Mouse (Mus musculus) heart, embryonic 14.5 days (tissue): ENCODE measurements around the gene Dok5. TPM values are rescaled to one million over a fixed set of nuclear protein-coding genes. Genes with fewer than 3 reads are reported as not detected.
A peak's percentile ranks its signal among the peaks of the same experiment; 100 is the strongest.

Experiments used
- ATAC-seq: fragments of 200-750 bp; cut with Nextera tagmentation; 2 replicates; pipeline ENCODE4 v1.8.0; 2017; ENCODE audit warnings: low read depth, moderate TSS enrichment; ENCODE audit not compliant: insufficient number of reproducible peaks, insufficient read depth, low FRiP score
- H3K27ac ChIP-seq, 2 experiments: fragments of 200-500 bp in 1 of 2; fragments of 300-500 bp in 1 of 2; sonication (generic) in 1 of 2; replicated peaks in 1 of 2; 2 replicates each; pipeline ENCODE4 v1.5.1; 2012 to 2014; ENCODE audit warnings: low read depth in 2 of 2, low read length in 2 of 2, control low read depth in 1 of 2, mild to moderate bottlenecking in 1 of 2, mixed read lengths in 1 of 2; ENCODE audit not compliant: control insufficient read depth in 1 of 2, insufficient read depth in 1 of 2
- H3K27me3 ChIP-seq: fragments of 300-500 bp; sonication (generic); 2 replicates; pipeline ENCODE4 v1.6.1; 2014; ENCODE audit warnings: mild to moderate bottlenecking, low read length, control low read depth; ENCODE audit not compliant: control insufficient read depth, insufficient read depth
- H3K36me3 ChIP-seq: fragments of 300-500 bp; sonication (generic); 2 replicates; pipeline ENCODE4 v1.6.1; 2014; ENCODE audit warnings: mild to moderate bottlenecking, control low read depth, low read length, mixed read lengths; ENCODE audit not compliant: control insufficient read depth, insufficient read depth
- H3K4me1 ChIP-seq, 2 experiments: fragments of 200-500 bp in 1 of 2; fragments of 300-500 bp in 1 of 2; sonication (generic) in 1 of 2; 2 replicates each; pipeline ENCODE4 v1.6.1; 2012 to 2014; ENCODE audit warnings: low read length in 2 of 2, control low read depth in 1 of 2, mixed read lengths in 1 of 2; ENCODE audit not compliant: control insufficient read depth in 2 of 2, insufficient read depth in 2 of 2
- H3K4me2 ChIP-seq: fragments of 300-500 bp; sonication (generic); 2 replicates; pipeline ENCODE4 v1.6.1; 2014; ENCODE audit warnings: mild to moderate bottlenecking, low read length
- H3K4me3 ChIP-seq, 2 experiments: fragments of 200-500 bp in 1 of 2; fragments of 300-500 bp in 1 of 2; sonication (generic) in 1 of 2; 2 replicates each; pipeline ENCODE4 v1.5.1; 2012 to 2014; ENCODE audit warnings: low read length in 2 of 2, mild to moderate bottlenecking in 2 of 2, control low read depth in 1 of 2, low read depth in 1 of 2, moderate library complexity in 1 of 2; ENCODE audit not compliant: control insufficient read depth in 1 of 2, insufficient read depth in 1 of 2
- H3K9ac ChIP-seq: fragments of 300-500 bp; sonication (generic); 2 replicates; pipeline ENCODE4 v1.6.1; 2014; ENCODE audit warnings: mild to moderate bottlenecking, low read length
- H3K9me3 ChIP-seq: fragments of 300-500 bp; sonication (generic); 2 replicates; pipeline ENCODE4 v1.6.1; 2016; ENCODE audit warnings: low read length, control low read depth; ENCODE audit not compliant: control insufficient read depth
- WGBS: fragments of 180-500 bp; shearing (Covaris S2); extraction: QIAGEN DNeasy Blood & Tissue Kit; methylation state at CpG from one replicate; pipeline ENCODE4 v1.1.7; 2014; 5-methylcytosine and 5-hydroxymethylcytosine counted together
- polyA plus RNA-seq: library from polyadenylated mRNA; unstranded; fragments of >200 nt; fragmentation: Nextera tagmentation; extraction: Ambion mirVana; gene quantifications from 2 replicates; pipeline ENCODE4 v1.2.1, GENCODE M21; 2014

The Dok5 gene
- polyA plus RNA-seq = 4.4 and 5.6 TPM in 2 replicates

- H3K9ac ChIP-seq = peak within 1 kb of the TSS; percentile 70
- H3K4me2 ChIP-seq = peak within 1 kb of the TSS; percentile 88
- WGBS = 1% methylated on average over 45 of the region's 53 CpGs
- H3K36me3 ChIP-seq = no peaks in the 10 kb centered on the region
- ATAC-seq = peak; percentile 82
- H3K4me3 ChIP-seq = peak within 1 kb of the TSS; percentile 60 to 79
- H3K9me3 ChIP-seq = no peaks in the 10 kb centered on the region
- H3K27me3 ChIP-seq = peaks cover 4% of the 10 kb centered on the region; the same call in 1 of the 2 replicates
- peaks cover 16 to 26% of the 10 kb centered on the region in 2 experiments for H3K4me1 ChIP-seq
- peak within 1 kb of the TSS; percentile 30 to 58 for H3K27ac ChIP-seq
Measured at GRCm38 (mm10) chr2:170731632-170732561, at the start of gene Dok5. Gene Dok5, plus strand, starts transcription at chr2:170731807.

GRCm38 (mm10) chr2:170683385-170683784 is 48.2 kb upstream of the Dok5 start:
- ATAC-seq = no peak
- Histone ChIP-seq H3K9me3 (no peaks in the 10 kb centered on the region), H3K27ac (no peak overlapping the region), H3K4me2 (no peak overlapping the region), H3K4me1 (no peaks in the 10 kb centered on the region), H3K9ac (no peak overlapping the region), H3K36me3 (no peaks in the 10 kb centered on the region), H3K4me3 (no peak overlapping the region), H3K27me3 (no peaks in the 10 kb centered on the region)
- WGBS = 74% methylated on average over 2 of the region's 2 CpGs

GRCm38 (mm10) chr2:170695071-170695936 is 36.3 kb upstream of the Dok5 start:
- Histone ChIP-seq H3K27me3 (no peaks in the 10 kb centered on the region), H3K27ac (no peak overlapping the region), H3K9me3 (no peaks in the 10 kb centered on the region), H3K4me1 (no peaks in the 10 kb centered on the region; a peak in 1 of 4 replicates), H3K36me3 (no peaks in the 10 kb centered on the region), H3K4me2 (no peak overlapping the region), H3K9ac (no peak overlapping the region), H3K4me3 (no peak overlapping the region)
- 76% methylated on average over 23 of the region's 23 CpGs for WGBS
- no peak for ATAC-seq

GRCm38 (mm10) chr2:170695937-170696510 is 35.6 kb upstream of the Dok5 start:
- Histone ChIP-seq H3K4me1 (no peaks in the 10 kb centered on the region; a peak in 1 of 4 replicates), H3K36me3 (no peaks in the 10 kb centered on the region), H3K27me3 (no peaks in the 10 kb centered on the region), H3K4me3 (no peak overlapping the region), H3K27ac (no peak overlapping the region), H3K9me3 (no peaks in the 10 kb centered on the region), H3K9ac (no peak overlapping the region), H3K4me2 (no peak overlapping the region)
- WGBS = 65% methylated on average over 14 of the region's 14 CpGs
- ATAC-seq = peak; percentile 37; the same call in 1 of the 2 replicates

GRCm38 (mm10) chr2:170700471-170700870 is 31.1 kb upstream of the Dok5 start:
- no peak for ATAC-seq
- Histone ChIP-seq H3K36me3 (no peaks in the 10 kb centered on the region), H3K4me3 (no peak overlapping the region), H3K27me3 (no peaks in the 10 kb centered on the region), H3K27ac (no peak overlapping the region), H3K9ac (no peak overlapping the region), H3K4me1 (no peaks in the 10 kb centered on the region; a peak in 1 of 4 replicates), H3K9me3 (no peaks in the 10 kb centered on the region), H3K4me2 (no peak overlapping the region)
- 67% methylated on average over 4 of the region's 4 CpGs for WGBS

GRCm38 (mm10) chr2:170706488-170706887 is 25.1 kb upstream of the Dok5 start:
- Histone ChIP-seq H3K9me3 (no peaks in the 10 kb centered on the region), H3K4me2 (no peak overlapping the region), H3K36me3 (no peaks in the 10 kb centered on the region), H3K4me1 (no peaks in the 10 kb centered on the region), H3K4me3 (no peak overlapping the region), H3K27ac (no peak overlapping the region), H3K9ac (no peak overlapping the region), H3K27me3 (no peaks in the 10 kb centered on the region)
- WGBS = 74% methylated on average over 4 of the region's 4 CpGs
- ATAC-seq = no peak

- Histone ChIP-seq H3K9ac (no peak overlapping the region), H3K27ac (no peak overlapping the region), H3K4me1 (no peaks in the 10 kb centered on the region), H3K27me3 (no peaks in the 10 kb centered on the region), H3K4me2 (no peak overlapping the region), H3K9me3 (no peaks in the 10 kb centered on the region), H3K4me3 (no peak overlapping the region), H3K36me3 (no peaks in the 10 kb centered on the region)
- no peak for ATAC-seq
- 82% methylated on average over 3 of the region's 3 CpGs for WGBS
Measured at GRCm38 (mm10) chr2:170707672-170708071, 23.9 kb upstream of the Dok5 start.
